Mouse (Mus musculus) urinary bladder, postnatal 4 days (tissue): Measurements from ENCODE around the gene Lmtk3.
A peak's percentile ranks its signal among the peaks of the same experiment; 100 is the strongest.

Experiments
- DNase-seq, 2 experiments: peaks; one replicate each; pipeline ENCODE4 v3.0.0; 2021 to 2022; ENCODE audit warnings: low spot score in 2 of 2

The Lmtk3 gene

GRCm38 (mm10) chr7:45783511-45784091 is at the start of gene Lmtk3:
Gene Lmtk3 (plus strand): TSS chr7:45783738.
- DNase-seq: no peak

GRCm38 (mm10) chr7:45739162-45739763 is 44.3 kb upstream of the Lmtk3 start:
- DNase-seq: peak; percentile 64 to 79

- no peak for DNase-seq
These were observed 43.7 kb upstream of the Lmtk3 start for GRCm38 (mm10) chr7:45739820-45740219.

GRCm38 (mm10) chr7:45741308-45741707 is 42.2 kb upstream of the Lmtk3 start:
- no peak for DNase-seq

- DNase-seq: no peak
These were observed 41.8 kb upstream of the Lmtk3 start for GRCm38 (mm10) chr7:45741777-45742176.

GRCm38 (mm10) chr7:45742338-45742737 is 41.2 kb upstream of the Lmtk3 start:
- no peak for DNase-seq

- DNase-seq: peak; percentile 76 to 92
These were observed 39.2 kb upstream of the Lmtk3 start for GRCm38 (mm10) chr7:45744387-45744786.

- no peak for DNase-seq
These were observed 37.0 kb upstream of the Lmtk3 start for GRCm38 (mm10) chr7:45746518-45746917.

- no peak for DNase-seq
These were observed 36.1 kb upstream of the Lmtk3 start for GRCm38 (mm10) chr7:45747450-45747849.

GRCm38 (mm10) chr7:45748110-45748509 is 35.4 kb upstream of the Lmtk3 start:
- DNase-seq: no peak

- DNase-seq: no peak
These were observed 34.1 kb upstream of the Lmtk3 start for GRCm38 (mm10) chr7:45749401-45749800.

GRCm38 (mm10) chr7:45750162-45750561 is 33.4 kb upstream of the Lmtk3 start:
- DNase-seq: no peak

- DNase-seq: no peak
These were observed 27.8 kb upstream of the Lmtk3 start for GRCm38 (mm10) chr7:45755703-45756102.

GRCm38 (mm10) chr7:45759400-45759799 is 24.1 kb upstream of the Lmtk3 start:
- peak in 1 of 2 experiments; percentile 40 for DNase-seq

- DNase-seq: no peak
These were observed 23.4 kb upstream of the Lmtk3 start for GRCm38 (mm10) chr7:45760151-45760550.

- no peak for DNase-seq
These were observed 17.5 kb upstream of the Lmtk3 start for GRCm38 (mm10) chr7:45765995-45766394.

- DNase-seq: no peak
These were observed 16.8 kb upstream of the Lmtk3 start for GRCm38 (mm10) chr7:45766764-45767163.

GRCm38 (mm10) chr7:45767500-45767899 is 16.0 kb upstream of the Lmtk3 start:
- DNase-seq: no peak

GRCm38 (mm10) chr7:45770427-45771082 is 13.0 kb upstream of the Lmtk3 start:
- DNase-seq: no peak

GRCm38 (mm10) chr7:45771101-45771500 is 12.4 kb upstream of the Lmtk3 start:
- DNase-seq: no peak

GRCm38 (mm10) chr7:45775237-45775636 is 8.3 kb upstream of the Lmtk3 start:
- DNase-seq: no peak

GRCm38 (mm10) chr7:45779081-45779641 is 4.4 kb upstream of the Lmtk3 start:
- DNase-seq: no peak

GRCm38 (mm10) chr7:45782271-45782670 is 1.3 kb upstream of the Lmtk3 start:
- no peak for DNase-seq
